Mouse (Mus musculus): ENCODE measurements around the gene Phc2.

Phc2 gene

DNA sequence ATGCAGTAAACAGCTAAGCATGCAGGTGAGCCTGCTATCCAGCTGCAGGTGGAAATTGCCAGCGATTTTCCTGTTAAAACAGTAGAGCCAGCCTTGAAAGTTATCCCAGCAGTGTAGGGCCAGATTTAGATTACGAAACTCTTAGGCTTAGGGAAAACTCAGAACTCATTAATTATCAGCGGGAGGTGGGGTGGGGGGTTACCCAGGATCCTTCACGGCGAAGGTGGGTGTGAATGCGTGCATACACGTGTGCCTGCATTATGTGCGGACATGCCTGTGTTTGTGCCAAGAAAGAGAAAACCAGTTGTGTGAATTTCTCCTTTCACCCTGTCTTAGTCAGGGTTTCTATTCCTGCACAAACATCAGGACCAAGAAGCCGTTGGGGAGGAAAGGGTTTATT lies 62.2 kb downstream of the Phc2 start:
- DNase-seq (ENCODE audit: low read depth) = no peak

GRCm38 (mm10) chr4:128720110-128720509 lies 65.6 kb downstream of the Phc2 start:
- DNase-seq (ENCODE audit: low read depth) = no peak

- no peak for DNase-seq (ENCODE audit: low read depth)
These were observed 66.7 kb downstream of the Phc2 start for GRCm38 (mm10) chr4:128721061-128721648.

- no peak for DNase-seq (ENCODE audit: low read depth)
These were observed 67.3 kb downstream of the Phc2 start for GRCm38 (mm10) chr4:128721761-128722160.

DNA sequence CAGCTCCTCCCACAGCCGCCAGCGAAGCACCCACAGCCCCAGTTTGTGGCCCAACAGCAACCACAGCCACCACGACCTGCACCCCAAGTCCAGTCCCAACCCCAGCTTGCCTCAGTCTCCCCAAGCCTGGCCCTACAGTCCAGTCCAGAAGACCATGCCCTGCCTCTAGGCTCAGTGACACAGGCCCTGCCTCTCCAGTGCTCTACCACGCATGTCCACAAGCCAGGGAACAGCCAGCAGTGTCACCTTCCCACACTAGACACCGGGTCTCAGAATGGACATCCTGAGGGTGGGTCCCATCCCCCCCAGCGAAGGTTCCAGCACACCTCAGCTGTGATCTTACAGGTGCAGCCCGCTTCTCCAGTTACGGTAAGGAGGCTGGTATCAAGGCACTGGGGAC lies 68.4 kb downstream of the Phc2 start:
- no peak for DNase-seq (ENCODE audit: low read depth)

DNA sequence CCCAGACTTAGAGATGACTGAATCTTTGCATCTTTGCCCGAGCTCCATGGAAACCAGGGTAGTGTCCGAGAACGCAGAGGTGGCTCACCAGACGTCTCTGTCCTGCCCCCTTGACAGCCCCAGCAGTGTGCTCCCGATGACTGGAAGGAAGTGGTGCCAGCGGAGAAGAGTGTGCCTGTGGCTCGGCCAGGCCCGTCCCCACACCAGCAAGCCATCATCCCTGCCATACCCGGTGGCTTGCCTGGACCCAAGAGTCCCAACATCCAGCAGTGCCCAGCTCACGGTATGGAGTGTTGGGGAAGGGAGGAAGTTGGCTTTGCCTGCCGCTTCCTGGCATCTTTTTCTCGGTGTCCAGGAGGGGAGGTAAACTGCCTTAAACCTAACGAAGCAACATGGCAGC lies 68.9 kb downstream of the Phc2 start:
- DNase-seq (ENCODE audit: low read depth) = no peak

- DNase-seq (ENCODE audit: low read depth) = no peak
These were observed 69.6 kb downstream of the Phc2 start for GRCm38 (mm10) chr4:128724059-128724458.

GRCm38 (mm10) chr4:128727019-128727720 lies 72.7 kb downstream of the Phc2 start:
- DNase-seq (ENCODE audit: low read depth) = peak; percentile 91

DNA sequence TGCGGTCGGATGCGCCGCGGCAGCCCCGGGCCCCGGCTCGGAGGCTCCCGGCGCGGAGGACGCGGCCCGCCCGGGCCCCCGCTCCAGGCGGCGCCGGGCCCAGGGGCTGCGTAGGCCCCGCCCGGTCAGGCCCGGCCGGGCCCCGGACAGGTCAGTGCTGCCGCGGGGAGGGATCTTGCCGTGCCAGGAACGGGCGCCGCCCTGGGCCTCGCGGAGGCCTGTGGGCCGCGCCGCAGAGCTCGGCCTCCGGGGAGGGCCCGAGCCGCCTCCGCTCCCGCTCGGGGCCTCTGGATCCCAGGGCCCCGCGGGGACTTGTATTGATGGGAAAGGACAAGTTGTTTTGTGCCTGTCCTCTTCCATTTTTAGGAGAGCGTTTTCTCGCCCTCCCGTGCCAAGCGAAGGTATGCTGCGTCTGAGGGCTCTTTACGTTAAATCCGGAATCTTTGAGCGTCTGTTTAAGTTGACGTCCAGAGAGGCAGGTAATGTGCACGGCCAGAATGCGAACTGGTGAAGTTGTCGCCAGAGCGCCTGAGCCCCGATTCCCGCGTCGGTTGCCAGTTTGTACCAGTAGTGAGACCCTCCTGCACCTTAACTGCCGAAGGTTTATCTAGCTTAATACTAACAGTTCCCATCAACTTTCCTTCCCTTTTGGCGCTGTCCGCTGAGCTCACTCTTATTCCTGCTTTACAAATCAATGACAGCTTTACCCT lies 73.4 kb downstream of the Phc2 start:
- peak; percentile 66 for DNase-seq (ENCODE audit: low read depth)

GRCm38 (mm10) chr4:128728431-128728851 lies 73.9 kb downstream of the Phc2 start:
- peak; percentile 76 for DNase-seq (ENCODE audit: low read depth)

DNA sequence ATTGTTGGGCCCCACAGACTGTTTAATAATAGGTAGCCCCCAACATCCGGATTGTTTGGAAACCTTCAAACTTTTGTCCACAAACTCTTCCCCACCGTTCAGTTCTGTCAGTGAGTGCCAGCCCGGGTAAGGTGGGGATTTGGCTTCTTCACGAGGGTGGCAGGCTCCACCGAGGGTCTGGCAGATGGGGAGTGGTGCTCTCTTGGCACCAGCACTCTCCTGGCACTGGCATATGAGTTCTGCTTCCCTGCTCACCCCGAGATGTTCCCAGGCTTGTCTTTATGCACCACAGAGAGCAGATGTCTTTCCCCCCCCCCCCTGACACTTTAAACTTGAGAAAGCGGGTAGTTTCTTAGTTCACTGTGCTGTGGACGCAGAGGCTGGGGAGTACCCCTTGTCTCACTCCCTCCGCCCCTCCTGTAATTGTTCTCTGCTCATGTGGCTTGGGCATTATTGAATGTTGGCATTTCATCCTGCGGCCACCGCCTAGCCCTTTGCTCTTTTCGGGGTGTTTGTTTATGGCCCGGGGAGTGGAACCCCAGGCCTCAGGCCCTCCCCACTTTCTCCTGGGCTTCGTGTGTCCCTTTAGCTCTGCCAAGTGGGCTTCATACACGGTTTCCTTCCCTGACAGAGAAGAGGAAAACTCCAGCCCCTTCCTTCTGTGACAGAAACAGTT lies 74.7 kb downstream of the Phc2 start:
- peak; percentile 27 for DNase-seq (ENCODE audit: low read depth)

DNA sequence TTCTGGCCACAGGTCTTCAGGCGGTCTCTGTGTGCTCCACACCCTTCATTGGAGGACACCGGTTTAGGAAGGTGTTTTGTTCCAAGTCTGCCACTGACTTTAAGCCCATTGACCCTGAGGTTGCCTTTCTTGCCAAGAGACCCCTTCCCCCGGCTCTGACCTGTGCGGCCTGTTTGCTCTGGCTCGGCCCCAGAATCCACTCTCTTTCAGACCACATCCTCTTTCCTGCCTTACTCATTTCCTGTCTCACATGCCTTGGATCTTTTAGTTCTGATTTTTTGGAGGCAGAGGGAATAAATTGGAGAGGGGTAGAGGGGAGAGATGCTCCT lies 75.2 kb downstream of the Phc2 start:
- DNase-seq (ENCODE audit: low read depth) = peak; percentile 46

- DNase-seq (ENCODE audit: low read depth) = no peak
These were observed 75.8 kb downstream of the Phc2 start for GRCm38 (mm10) chr4:128730271-128730670.

DNA sequence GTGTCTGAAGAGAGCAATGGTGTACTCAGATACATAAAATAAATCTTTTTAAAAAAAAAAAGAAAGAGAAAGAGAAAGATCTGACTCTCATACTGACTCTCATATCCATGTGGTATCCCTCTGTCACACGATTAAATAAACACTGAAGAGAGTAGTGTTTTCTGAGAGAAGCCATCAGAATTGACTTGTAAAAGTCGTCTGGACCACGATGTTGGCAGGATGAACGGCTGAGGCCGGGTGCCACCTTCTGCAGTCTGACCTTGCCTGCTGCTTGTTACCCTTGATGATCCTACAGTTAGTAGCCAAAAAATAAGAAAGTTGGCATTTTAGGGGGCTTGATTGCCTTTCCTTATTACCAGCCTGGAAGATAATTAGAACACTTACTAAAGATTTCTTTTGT lies 78.3 kb downstream of the Phc2 start:
- DNase-seq (ENCODE audit: low read depth) = no peak

DNA sequence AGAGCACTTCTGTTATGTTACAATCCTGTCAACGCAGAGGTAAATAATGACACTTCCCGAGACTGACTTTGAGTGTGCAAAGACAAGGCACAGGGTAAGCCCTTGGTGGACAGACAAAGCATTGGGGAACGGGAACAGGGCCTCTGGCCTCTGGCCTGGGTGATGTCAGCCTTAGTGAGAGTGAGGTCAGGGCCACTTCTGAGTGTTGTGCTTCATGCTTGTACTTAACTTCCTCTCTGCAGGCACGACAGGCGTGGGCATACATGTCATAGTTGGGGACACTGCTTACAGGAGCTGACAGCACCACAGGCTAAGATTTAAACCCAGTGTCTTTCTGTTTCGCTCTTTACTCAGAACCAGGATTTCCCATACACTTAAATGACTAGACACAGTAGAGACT lies 79.0 kb downstream of the Phc2 start:
- peak; percentile 54 for DNase-seq (ENCODE audit: low read depth)

DNA sequence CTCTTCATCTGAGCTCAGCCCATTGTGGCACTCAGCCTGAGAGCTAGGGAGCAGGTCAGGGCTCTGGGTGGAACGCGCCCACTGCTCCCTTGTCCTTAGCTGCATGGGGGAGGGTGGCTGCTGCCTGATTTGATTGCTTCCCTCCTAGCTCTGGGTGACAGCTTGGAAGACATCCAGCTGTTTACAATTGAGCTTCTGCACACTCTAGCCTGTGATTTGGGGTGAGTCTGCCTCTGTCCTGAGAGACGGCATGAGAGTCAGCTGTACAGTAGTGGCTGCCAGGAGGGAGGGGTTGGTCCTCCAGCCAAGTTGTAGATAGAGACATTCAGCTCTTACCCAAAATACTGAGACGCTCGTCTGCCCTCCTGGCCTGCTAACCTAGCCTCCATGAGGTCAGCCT lies 79.7 kb downstream of the Phc2 start:
- DNase-seq (ENCODE audit: low read depth) = no peak

DNA sequence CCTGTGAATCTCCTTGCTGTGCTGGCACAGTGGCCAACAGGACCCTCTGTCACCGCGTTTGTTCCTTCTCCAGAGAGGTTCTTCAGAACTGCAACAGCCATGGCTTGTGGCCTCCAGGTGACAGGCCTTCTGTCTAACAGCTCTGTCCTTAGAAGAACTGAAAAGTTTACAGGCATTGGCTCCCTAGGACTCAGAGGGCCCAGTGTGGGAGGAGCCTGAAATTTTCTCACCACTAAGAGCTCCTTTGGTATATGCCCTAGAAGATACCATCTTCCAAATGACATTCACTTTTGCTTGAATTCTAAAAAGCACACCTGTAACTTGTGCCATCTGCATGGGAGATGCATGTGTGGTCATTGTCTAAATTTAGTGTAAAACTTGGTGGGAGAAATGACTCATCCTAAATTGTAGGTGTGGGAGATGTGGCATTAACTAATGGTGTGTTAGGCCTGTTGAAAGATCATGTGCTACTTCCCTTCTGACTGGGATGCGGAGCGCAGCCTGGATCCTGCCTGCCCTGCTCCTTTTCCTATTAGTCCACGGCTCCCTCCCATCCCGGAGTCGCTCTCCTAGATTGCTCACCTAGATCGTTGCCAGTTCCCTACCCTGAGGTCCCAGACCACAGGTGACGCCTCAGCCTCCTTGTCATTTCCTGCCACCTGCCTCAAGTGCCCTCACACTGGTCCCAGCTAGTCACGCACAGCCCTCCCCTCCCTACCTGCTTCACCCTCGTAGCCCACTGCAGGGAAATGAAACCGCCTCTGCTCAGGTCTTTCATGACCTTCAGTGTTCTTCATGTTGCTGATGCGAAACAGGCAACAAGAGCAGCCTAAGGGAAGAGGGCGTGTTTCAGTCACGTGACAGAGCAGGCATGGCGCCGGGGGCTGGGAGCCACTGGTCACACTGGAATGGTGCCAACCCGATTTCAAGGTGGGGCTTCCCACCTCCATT lies 80.5 kb downstream of the Phc2 start:
- peak; percentile 82 for DNase-seq (ENCODE audit: low read depth)

DNA sequence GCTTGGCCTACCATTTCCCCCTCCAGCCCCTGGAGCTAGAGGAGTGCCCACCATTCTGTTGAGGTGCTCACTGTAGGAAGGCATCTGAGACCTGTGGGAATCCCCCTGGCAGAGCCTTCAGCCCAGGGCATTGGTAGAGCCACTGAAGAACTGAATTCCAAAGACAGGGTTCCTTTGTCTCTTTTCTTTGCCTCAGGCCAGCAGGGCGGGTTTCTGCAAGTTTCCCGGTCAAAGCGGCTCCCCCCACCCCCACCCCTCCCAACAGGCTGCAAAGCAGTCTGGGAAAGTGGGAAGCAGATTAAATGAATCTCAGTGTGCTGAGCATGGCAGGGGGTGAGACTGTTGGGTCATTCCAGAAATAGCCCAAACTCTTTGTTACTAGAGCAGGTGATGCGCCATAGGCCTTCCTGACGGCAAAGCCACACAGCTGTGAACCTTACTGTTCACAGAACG lies 82.7 kb downstream of the Phc2 start:
- DNase-seq (ENCODE audit: low read depth) = no peak

GRCm38 (mm10) chr4:128737825-128738610 lies 83.5 kb downstream of the Phc2 start:
- DNase-seq (ENCODE audit: low read depth) = no peak

DNA sequence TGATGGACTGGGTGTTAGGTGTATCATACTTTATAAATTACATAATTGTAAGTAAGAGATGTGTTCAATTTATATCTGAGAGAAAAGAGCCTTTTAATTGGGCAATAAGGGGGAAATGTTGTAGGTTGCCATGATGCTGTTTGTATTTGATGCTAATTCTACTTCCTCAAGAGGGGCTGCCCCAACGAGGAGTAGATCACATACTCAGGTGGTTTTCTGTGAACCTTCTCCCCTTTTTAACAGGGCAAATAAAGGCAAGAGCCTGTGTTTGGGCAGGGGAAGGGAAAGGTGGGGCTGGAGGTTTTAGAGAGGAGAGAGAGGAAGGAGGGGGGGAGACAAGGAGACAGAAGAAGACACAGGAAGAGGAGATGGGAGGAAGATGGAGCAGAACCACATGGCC lies 86.4 kb downstream of the Phc2 start:
- no peak for DNase-seq (ENCODE audit: low read depth)

DNA sequence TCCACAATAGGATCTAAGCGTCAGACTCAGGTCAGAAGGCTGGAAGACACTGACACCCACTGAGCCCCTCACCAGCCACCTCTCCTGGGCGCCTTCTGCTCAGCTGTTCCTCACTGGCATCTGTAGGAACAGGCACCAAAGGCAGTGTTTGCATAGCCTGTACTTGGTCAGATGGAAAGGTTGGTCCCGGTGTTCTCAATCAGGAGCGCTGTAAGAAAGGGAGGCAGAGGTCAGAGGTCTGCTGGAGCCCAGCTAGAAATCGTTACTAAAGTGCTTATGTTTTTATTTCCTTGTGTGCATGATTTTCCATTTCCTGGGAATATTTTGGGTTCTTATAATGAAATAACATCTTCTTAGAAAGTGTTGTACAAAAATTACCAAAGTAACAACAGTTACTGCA lies 87.4 kb downstream of the Phc2 start:
- no peak for DNase-seq (ENCODE audit: low read depth)

Data from induced T-regulatory cell, adult 2 months (primary cell).